Mouse (Mus musculus) monocyte, adult 5-6 weeks (primary cell): ENCODE results near the gene Taar8a. TPM values are rescaled to one million over a fixed set of nuclear protein-coding genes. Genes with fewer than 3 reads are reported as not detected.
"Not testable (repeated sequence)": the region's sequence is repeated elsewhere in the genome, so short reads cannot be mapped to it uniquely, and the experiment has no call there.

Experiments
- ATAC-seq: fragments of 153-309, 156-312 bp; replicated peaks from 2 replicates; pipeline ENCODE4 v1.8.0; 2017; ENCODE audit warnings: mild to moderate bottlenecking; ENCODE audit not compliant: low TSS enrichment, insufficient number of reproducible peaks, severe bottlenecking, poor library complexity, low FRiP score
- total RNA-seq: library from RNA; stranded (forward); fragments of 200-1000, 200-491, 200-594 nt; gene quantifications from 3 replicates; pipeline ENCODE4 v1.2.3, GENCODE M21; 2017

Taar8a gene
- total RNA-seq: not detected in 3 replicates

- not testable (repeated sequence) for ATAC-seq
These were observed at the start of gene Taar8a for GRCm38 (mm10) chr10:24076200-24076599. Gene Taar8a (plus strand): TSS chr10:24076500.

- ATAC-seq: no peak
These were observed 49.4 kb upstream of the Taar8a start, which contains the start of gene Taar7d for GRCm38 (mm10) chr10:24026922-24027321. Gene Taar7d (plus strand): TSS chr10:24027222.

- no peak for ATAC-seq
These were observed 45.0 kb upstream of the Taar8a start for GRCm38 (mm10) chr10:24031347-24031746.

- ATAC-seq: no peak
These were observed 39.0 kb upstream of the Taar8a start, which contains the start of gene Taar7e for GRCm38 (mm10) chr10:24037314-24037713. Gene Taar7e (plus strand): TSS chr10:24037614.

GRCm38 (mm10) chr10:24040120-24040869 is 36.0 kb upstream of the Taar8a start:
- ATAC-seq: no peak

GRCm38 (mm10) chr10:24049210-24049609 is 27.1 kb upstream of the Taar8a start, which contains the start of gene Taar7f:
Gene Taar7f (plus strand): TSS chr10:24049510.
- ATAC-seq: no peak

GRCm38 (mm10) chr10:24052039-24052438 is 24.3 kb upstream of the Taar8a start:
- ATAC-seq: no peak

- ATAC-seq: no peak
These were observed 17.3 kb upstream of the Taar8a start for GRCm38 (mm10) chr10:24058986-24059385.

- not testable (repeated sequence) for ATAC-seq
These were observed 1.5 kb upstream of the Taar8a start for GRCm38 (mm10) chr10:24074751-24075150.

- ATAC-seq: no peak
These were observed 3.9 kb downstream of the Taar8a start for GRCm38 (mm10) chr10:24080166-24080565.

GRCm38 (mm10) chr10:24085936-24086335 is 9.6 kb downstream of the Taar8a start:
- ATAC-seq: no peak

- no peak for ATAC-seq
These were observed 10.3 kb downstream of the Taar8a start for GRCm38 (mm10) chr10:24086555-24086954.

GRCm38 (mm10) chr10:24087168-24087567 is 10.9 kb downstream of the Taar8a start:
- no peak for ATAC-seq

- ATAC-seq: no peak
These were observed 15.9 kb downstream of the Taar8a start, which contains the start of gene Taar8b for GRCm38 (mm10) chr10:24092194-24092593. Gene Taar8b (minus strand): TSS chr10:24092294.

- ATAC-seq: not testable (repeated sequence)
These were observed 20.7 kb downstream of the Taar8a start for GRCm38 (mm10) chr10:24097010-24097409.

GRCm38 (mm10) chr10:24101812-24102211 is 25.5 kb downstream of the Taar8a start, which contains the start of gene Taar8c:
Gene Taar8c (minus strand): TSS chr10:24101912.
- not testable (repeated sequence) for ATAC-seq

GRCm38 (mm10) chr10:24103299-24103698 is 27.0 kb downstream of the Taar8a start:
- not testable (repeated sequence) for ATAC-seq

- ATAC-seq: no peak
These were observed 31.4 kb downstream of the Taar8a start for GRCm38 (mm10) chr10:24107747-24108146.

- no peak for ATAC-seq
These were observed 31.9 kb downstream of the Taar8a start for GRCm38 (mm10) chr10:24108236-24108635.

GRCm38 (mm10) chr10:24109434-24109833 is 33.1 kb downstream of the Taar8a start, which contains the start of gene Taar9:
Gene Taar9 (minus strand): TSS chr10:24109534.
- not testable (repeated sequence) for ATAC-seq
